Mouse (Mus musculus): ENCODE measurements at regions not wholly inside any gene's neighbourhood (a gene's known extent, or its start where the extent isn't known, plus 50 kb on each side); places are given as distances from the start of the nearest gene placed in this dataset.

GRCm38 (mm10) chr3:115766153-115766552 lies 51.3 kb upstream of the S1pr1 start:
- H3K9ac ChIP-seq (ENCODE audit: low read depth, low read length) = peak overlapping the region; percentile 56
- H3K27ac ChIP-seq (replicated peaks; ENCODE audit: insufficient read depth, low read depth, low read length) = peak overlapping the region; percentile 58
- no peaks in the 10 kb centered on the region for H3K4me1 ChIP-seq (ENCODE audit: control insufficient read depth, insufficient read depth, low read length)
- WGBS = 51% methylated on average over 8 of the region's 8 CpGs
- H3K27me3 ChIP-seq (ENCODE audit: control insufficient read depth, insufficient read depth, low read length) = no peaks in the 10 kb centered on the region
- TF ChIP-seq CTCF (IDR thresholded peaks at IDR 0.05; ENCODE audit: low read depth, low read length) (no peak), POLR2A (IDR thresholded peaks at IDR 0.05; ENCODE audit: extremely low read depth, insufficient read depth, low read length) (no peak)
- H3K36me3 ChIP-seq (ENCODE audit: control insufficient read depth, insufficient read depth, low read length) = no peaks in the 10 kb centered on the region
- H3K4me3 ChIP-seq (ENCODE audit: insufficient read depth, low read depth, low read length) = peak overlapping the region; percentile 48
- H3K79me2 ChIP-seq (ENCODE audit: control insufficient read depth, insufficient read depth, low read length) = no peaks in the 10 kb centered on the region
- DNase-seq (ENCODE audit: extremely low read depth, low read depth, low spot score) = peak; percentile 59

GRCm38 (mm10) chr3:115768290-115768689 lies 53.4 kb upstream of the S1pr1 start:
- H3K27me3 ChIP-seq (ENCODE audit: control insufficient read depth, insufficient read depth, low read length) = no peaks in the 10 kb centered on the region
- TF ChIP-seq CTCF (IDR thresholded peaks at IDR 0.05; ENCODE audit: low read depth, low read length) (no peak), POLR2A (IDR thresholded peaks at IDR 0.05; ENCODE audit: extremely low read depth, insufficient read depth, low read length) (no peak)
- 84% methylated on average over 1 of the region's 1 CpGs for WGBS

GRCm38 (mm10) chr3:115768761-115769530 lies 54.1 kb upstream of the S1pr1 start:
- TF ChIP-seq CTCF (IDR thresholded peaks at IDR 0.05; ENCODE audit: low read depth, low read length) (no peak), POLR2A (IDR thresholded peaks at IDR 0.05; ENCODE audit: extremely low read depth, insufficient read depth, low read length) (no peak)
- WGBS = 82% methylated on average over 19 of the region's 19 CpGs
- H3K27ac ChIP-seq (replicated peaks; ENCODE audit: insufficient read depth, low read depth, low read length) = peak overlapping the region; percentile 31; the same call in 1 of the 2 replicates
- no peaks in the 10 kb centered on the region for H3K4me1 ChIP-seq (ENCODE audit: control insufficient read depth, insufficient read depth, low read length)
- DNase-seq (ENCODE audit: extremely low read depth, low read depth, low spot score) = no peak
- H3K9ac ChIP-seq (ENCODE audit: low read depth, low read length) = no peak overlapping the region
- no peaks in the 10 kb centered on the region for H3K36me3 ChIP-seq (ENCODE audit: control insufficient read depth, insufficient read depth, low read length)
- H3K79me2 ChIP-seq (ENCODE audit: control insufficient read depth, insufficient read depth, low read length) = no peaks in the 10 kb centered on the region
- H3K27me3 ChIP-seq (ENCODE audit: control insufficient read depth, insufficient read depth, low read length) = no peaks in the 10 kb centered on the region
- no peak overlapping the region for H3K4me3 ChIP-seq (ENCODE audit: insufficient read depth, low read depth, low read length)

More at GRCm38 (mm10) chr3:115768290-115768689, 53.4 kb upstream of the S1pr1 start:
- DNase-seq (ENCODE audit: extremely low read depth, low read depth, low spot score) = no peak
- H3K4me3 ChIP-seq (ENCODE audit: insufficient read depth, low read depth, low read length) = no peak overlapping the region
- H3K9ac ChIP-seq (ENCODE audit: low read depth, low read length) = no peak overlapping the region
- no peak overlapping the region for H3K27ac ChIP-seq (replicated peaks; ENCODE audit: insufficient read depth, low read depth, low read length)
- H3K36me3 ChIP-seq (ENCODE audit: control insufficient read depth, insufficient read depth, low read length) = no peaks in the 10 kb centered on the region
- no peaks in the 10 kb centered on the region for H3K4me1 ChIP-seq (ENCODE audit: control insufficient read depth, insufficient read depth, low read length)
- no peaks in the 10 kb centered on the region for H3K79me2 ChIP-seq (ENCODE audit: control insufficient read depth, insufficient read depth, low read length)

- no peak for TF ChIP-seq CTCF (IDR thresholded peaks at IDR 0.05; ENCODE audit: low read depth, low read length)
- TF ChIP-seq POLR2A (IDR thresholded peaks at IDR 0.05; ENCODE audit: extremely low read depth, insufficient read depth, low read length) = no peak
- no peak overlapping the region for H3K9ac ChIP-seq (ENCODE audit: low read depth, low read length)
- H3K36me3 ChIP-seq (ENCODE audit: control insufficient read depth, insufficient read depth, low read length) = no peaks in the 10 kb centered on the region
- no peaks in the 10 kb centered on the region for H3K4me1 ChIP-seq (ENCODE audit: control insufficient read depth, insufficient read depth, low read length)
- H3K27ac ChIP-seq (replicated peaks; ENCODE audit: insufficient read depth, low read depth, low read length) = no peak overlapping the region
- H3K4me3 ChIP-seq (ENCODE audit: insufficient read depth, low read depth, low read length) = no peak overlapping the region
- DNase-seq (ENCODE audit: extremely low read depth, low read depth, low spot score) = no peak
- WGBS = 83% methylated on average over 5 of the region's 5 CpGs
- no peaks in the 10 kb centered on the region for H3K27me3 ChIP-seq (ENCODE audit: control insufficient read depth, insufficient read depth, low read length)
- H3K79me2 ChIP-seq (ENCODE audit: control insufficient read depth, insufficient read depth, low read length) = no peaks in the 10 kb centered on the region
Observed at GRCm38 (mm10) chr3:115772676-115773075, 57.8 kb upstream of the S1pr1 start.

- no peak for TF ChIP-seq POLR2A (IDR thresholded peaks at IDR 0.05; ENCODE audit: extremely low read depth, insufficient read depth, low read length)
- no peak for TF ChIP-seq CTCF (IDR thresholded peaks at IDR 0.05; ENCODE audit: low read depth, low read length)
- 64% methylated on average over 8 of the region's 8 CpGs for WGBS
- Histone ChIP-seq H3K27me3 (ENCODE audit: control insufficient read depth, insufficient read depth, low read length) (no peaks in the 10 kb centered on the region), H3K27ac (replicated peaks; ENCODE audit: insufficient read depth, low read depth, low read length) (no peak overlapping the region), H3K79me2 (ENCODE audit: control insufficient read depth, insufficient read depth, low read length) (no peaks in the 10 kb centered on the region), H3K9ac (ENCODE audit: low read depth, low read length) (no peak overlapping the region), H3K36me3 (ENCODE audit: control insufficient read depth, insufficient read depth, low read length) (no peaks in the 10 kb centered on the region), H3K4me1 (ENCODE audit: control insufficient read depth, insufficient read depth, low read length) (no peaks in the 10 kb centered on the region), H3K4me3 (ENCODE audit: insufficient read depth, low read depth, low read length) (no peak overlapping the region)
- DNase-seq (ENCODE audit: extremely low read depth, low read depth, low spot score) = no peak
Observed at GRCm38 (mm10) chr3:115774321-115774720, 59.4 kb upstream of the S1pr1 start.

GRCm38 (mm10) chr3:115774723-115775122 lies 59.9 kb upstream of the S1pr1 start:
- TF ChIP-seq POLR2A (IDR thresholded peaks at IDR 0.05; ENCODE audit: extremely low read depth, insufficient read depth, low read length) = no peak
- no peak for TF ChIP-seq CTCF (IDR thresholded peaks at IDR 0.05; ENCODE audit: low read depth, low read length)
- H3K4me1 ChIP-seq (ENCODE audit: control insufficient read depth, insufficient read depth, low read length) = no peaks in the 10 kb centered on the region
- no peak overlapping the region for H3K4me3 ChIP-seq (ENCODE audit: insufficient read depth, low read depth, low read length)
- H3K27me3 ChIP-seq (ENCODE audit: control insufficient read depth, insufficient read depth, low read length) = no peaks in the 10 kb centered on the region
- DNase-seq (ENCODE audit: extremely low read depth, low read depth, low spot score) = peak; percentile 24
- no peak overlapping the region for H3K27ac ChIP-seq (replicated peaks; ENCODE audit: insufficient read depth, low read depth, low read length)
- H3K36me3 ChIP-seq (ENCODE audit: control insufficient read depth, insufficient read depth, low read length) = no peaks in the 10 kb centered on the region
- H3K79me2 ChIP-seq (ENCODE audit: control insufficient read depth, insufficient read depth, low read length) = no peaks in the 10 kb centered on the region
- WGBS = 64% methylated on average over 4 of the region's 4 CpGs
- H3K9ac ChIP-seq (ENCODE audit: low read depth, low read length) = no peak overlapping the region

Data from liver, adult 2 months (tissue).